Mouse (Mus musculus) thymus, postnatal 10 days (tissue): ENCODE data around the gene Edc4.

Source experiments
- DNase-seq, 2 experiments: peaks; one replicate each; pipeline ENCODE4 v3.0.0; 2021; ENCODE audit warnings: low spot score in 2 of 2

Gene Edc4

DNA sequence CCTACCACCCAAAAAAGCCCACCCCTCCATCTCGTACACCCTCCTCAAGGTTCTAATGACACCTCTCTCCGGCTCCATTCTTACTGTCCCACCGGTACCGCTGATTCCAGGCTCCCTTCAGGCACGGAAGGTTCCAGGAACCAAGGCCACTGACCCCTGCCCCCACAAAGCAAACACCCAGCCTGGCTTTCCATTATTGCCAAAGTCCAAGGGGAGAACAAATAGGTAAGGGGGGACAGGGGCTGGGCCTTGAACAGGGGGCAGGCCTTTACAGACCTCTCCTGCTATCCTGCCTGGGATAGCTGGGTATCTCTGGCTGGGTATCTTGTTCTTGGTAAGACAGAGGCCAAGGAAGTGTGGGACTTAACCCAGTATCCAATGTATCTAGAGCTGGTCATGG, 61.9 kb downstream of the Edc4 start:
- no peak for DNase-seq

DNA sequence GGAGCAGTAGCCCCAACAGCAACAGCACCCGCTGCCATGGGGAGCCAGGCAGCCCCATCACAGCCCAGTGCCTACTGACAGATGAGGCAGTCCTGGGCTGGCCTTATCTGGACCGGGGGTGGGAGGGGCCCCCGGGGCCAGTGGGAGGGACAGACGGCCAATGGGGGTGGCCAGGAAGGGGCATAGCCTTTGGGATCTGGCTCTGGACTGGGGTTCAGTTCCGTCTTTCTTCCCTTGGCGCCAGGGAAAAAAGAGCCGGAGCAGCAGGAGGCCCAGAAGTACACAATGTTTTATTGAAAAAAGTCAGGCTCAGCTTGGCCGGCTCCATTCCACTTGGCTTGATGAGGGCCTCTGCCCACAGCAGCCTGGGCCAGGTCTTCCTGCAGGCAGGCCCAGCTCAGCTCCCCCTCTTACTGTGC, 62.6 kb downstream of the Edc4 start, which contains the start of gene Lcat:
Lcat (minus strand) TSS at position 62 of the 419 bp plus-strand sequence.
- DNase-seq, result no peak
